Mouse (Mus musculus) small intestine, adult 10 weeks (tissue): ENCODE data around the gene Map1lc3b. TPM values are rescaled to one million over a fixed set of nuclear protein-coding genes. Genes with fewer than 3 reads are reported as not detected.

Experiments
- polyA plus RNA-seq: library from polyadenylated mRNA; stranded (reverse); fragments of 350-450 nt; fragmentation: Illumina TruSeq; extraction: RNeasy Lipid Tissue Mini Kit (QIAGEN cat#74804); gene quantifications from one replicate; pipeline ENCODE4 v1.2.3, GENCODE M21; 2014; ENCODE audit warnings: low replicate concordance

Gene Map1lc3b
- 24.1 TPM for polyA plus RNA-seq

GRCm38 (mm10) chr8:121590203-121591177 lies at the start of gene Map1lc3b:
Gene Map1lc3b (plus strand): TSS chr8:121590361.

GRCm38 (mm10) chr8:121544276-121544785 lies 45.8 kb upstream of the Map1lc3b start, which contains the start of gene 1700018B08Rik:
Gene 1700018B08Rik (minus strand): TSS chr8:121544320.

GRCm38 (mm10) chr8:121578676-121579451 lies 11.3 kb upstream of the Map1lc3b start, which contains the start of gene Fbxo31:
Gene Fbxo31 (minus strand): TSS chr8:121578806.

Other genes with a start within 250 kb of the Map1lc3b start
- not detected for gene 1700018B08Rik, start 46.0 kb upstream of the Map1lc3b start, polyA plus RNA-seq
- gene Fbxo31, start 11.6 kb upstream of the Map1lc3b start, polyA plus RNA-seq, result 1.2 TPM
- gene Zcchc14, start 62.5 kb downstream of the Map1lc3b start, polyA plus RNA-seq, result 17.2 TPM
- gene Jph3, start 139.3 kb downstream of the Map1lc3b start, polyA plus RNA-seq, result not detected
- gene Klhdc4, start 239.2 kb downstream of the Map1lc3b start, polyA plus RNA-seq, result 3.6 TPM